Comparison of ENCODE assay signal across 8 mouse cellular contexts in genomic region chrX:12081741-12082155, GRCm38 (mm10).
DNase-seq lines count a peak whose midpoint lies in the region; ATAC-seq and TF ChIP-seq lines count a peak whose summit lies in the region.

No protein-coding gene starts in this region.

- TF ChIP-seq EP300 in lung, postnatal 0 days (IDR thresholded peaks at IDR 0.05): no peak

- no peaks in the 10 kb centered on the region for H3K27me3 ChIP-seq in lung, postnatal 0 days (replicated peaks; ENCODE audit: insufficient read depth, low read length)
- H3K27me3 ChIP-seq in embryonic facial prominence, embryonic 13.5 days: peaks cover 98% of the 10 kb centered on the region
- H3K27me3 ChIP-seq in intestine, embryonic 15.5 days (replicated peaks): peaks cover 40% of the 10 kb centered on the region
- H3K27me3 ChIP-seq in neural tube, embryonic 12.5 days (replicated peaks): peaks cover 71% of the 10 kb centered on the region

- no peaks in the 10 kb centered on the region for H3K4me1 ChIP-seq in lung, postnatal 0 days (ENCODE audit: insufficient read depth, low read depth, low read length)
- peaks cover 25% of the 10 kb centered on the region for H3K4me1 ChIP-seq in embryonic facial prominence, embryonic 13.5 days
- no peaks in the 10 kb centered on the region for H3K4me1 ChIP-seq in intestine, embryonic 15.5 days (replicated peaks)
- peaks cover 36% of the 10 kb centered on the region for H3K4me1 ChIP-seq in neural tube, embryonic 12.5 days

- H3K9ac ChIP-seq in lung, postnatal 0 days (replicated peaks; ENCODE audit: low read depth): no peak overlapping the region
- no peak overlapping the region for H3K9ac ChIP-seq in embryonic facial prominence, embryonic 13.5 days
- H3K9ac ChIP-seq in intestine, embryonic 15.5 days: no peak overlapping the region
- H3K9ac ChIP-seq in neural tube, embryonic 12.5 days: 0 out of 2 replicates have a peak overlapping the region, but pooled peaks have one; percentile 84

- no peak for DNase-seq in lung, postnatal 0 days (ENCODE audit: low spot score)
- DNase-seq in lung, postnatal 4 days: no peak
- DNase-seq in left cerebral cortex, adult 8-10 months (ENCODE audit: low spot score in 2 of 2): no peak
- no peak for DNase-seq in retina, embryonic 14.5 days (ENCODE audit: low spot score)
- DNase-seq in thymus, postnatal 4 days: no peak

- H3K27ac ChIP-seq in lung, postnatal 0 days (ENCODE audit: low read length): no peak overlapping the region
- H3K27ac ChIP-seq in embryonic facial prominence, embryonic 13.5 days: no peak overlapping the region
- no peak overlapping the region for H3K27ac ChIP-seq in intestine, embryonic 15.5 days
- no peak overlapping the region for H3K27ac ChIP-seq in neural tube, embryonic 12.5 days

- no peak for TF ChIP-seq CTCF in lung, postnatal 0 days (IDR thresholded peaks at IDR 0.05)

- peak overlapping the region; percentile 60; the same call in 1 of the 2 replicates for H3K4me3 ChIP-seq in lung, postnatal 0 days (ENCODE audit: low read depth, low read length)
- peak overlapping the region; percentile 58 for H3K4me3 ChIP-seq in embryonic facial prominence, embryonic 13.5 days
- no peak overlapping the region for H3K4me3 ChIP-seq in intestine, embryonic 15.5 days (replicated peaks)
- H3K4me3 ChIP-seq in neural tube, embryonic 12.5 days: no peak overlapping the region

- H3K9me3 ChIP-seq in lung, postnatal 0 days (ENCODE audit: low read length): no peaks in the 10 kb centered on the region
- H3K9me3 ChIP-seq in embryonic facial prominence, embryonic 13.5 days: no peaks in the 10 kb centered on the region
- H3K9me3 ChIP-seq in intestine, embryonic 15.5 days: no peaks in the 10 kb centered on the region
- no peaks in the 10 kb centered on the region for H3K9me3 ChIP-seq in neural tube, embryonic 12.5 days

- WGBS in lung, postnatal 0 days: 23% methylated on average over 22 of the region's 22 CpGs
- WGBS in embryonic facial prominence, embryonic 13.5 days: 8% methylated on average over 22 of the region's 22 CpGs
- WGBS in intestine, embryonic 15.5 days: 26% methylated on average over 22 of the region's 22 CpGs
- WGBS in neural tube, embryonic 12.5 days: 4% methylated on average over 22 of the region's 22 CpGs

- H3K36me3 ChIP-seq in lung, postnatal 0 days (ENCODE audit: insufficient read depth, low read length): no peaks in the 10 kb centered on the region
- no peaks in the 10 kb centered on the region for H3K36me3 ChIP-seq in embryonic facial prominence, embryonic 13.5 days
- no peaks in the 10 kb centered on the region for H3K36me3 ChIP-seq in intestine, embryonic 15.5 days
- H3K36me3 ChIP-seq in neural tube, embryonic 12.5 days: no peaks in the 10 kb centered on the region

- H3K4me2 ChIP-seq in lung, postnatal 0 days (replicated peaks; ENCODE audit: low read depth, low read length): peak overlapping the region; percentile 75
- peak overlapping the region; percentile 79 for H3K4me2 ChIP-seq in embryonic facial prominence, embryonic 13.5 days
- H3K4me2 ChIP-seq in intestine, embryonic 15.5 days (replicated peaks): peak overlapping the region; percentile 85
- H3K4me2 ChIP-seq in neural tube, embryonic 12.5 days (replicated peaks): peak overlapping the region; percentile 66

- ATAC-seq in lung, postnatal 0 days: no peak
- ATAC-seq in embryonic facial prominence, embryonic 13.5 days (ENCODE audit: insufficient number of reproducible peaks, insufficient read depth, low FRiP score, low TSS enrichment, low read depth): no peak
- no peak for ATAC-seq in intestine, embryonic 15.5 days
- ATAC-seq in neural tube, embryonic 12.5 days (ENCODE audit: low FRiP score, low read depth): no peak

Comparison
In these comparisons a context has a peak if more than half of its experiments do, and no peak if none do; other contexts are left out.
1. H3K4me3 ChIP-seq: peak in lung, postnatal 0 days (single experiment) and embryonic facial prominence, embryonic 13.5 days (single experiment); none in intestine, embryonic 15.5 days (single experiment) and neural tube, embryonic 12.5 days (single experiment).
2. Peak in every context shown above with its lines, with median percentiles within 50 percentile points of each other: H3K4me2 ChIP-seq.